Mouse (Mus musculus): ENCODE measurements at regions not wholly inside any gene's neighbourhood (a gene's known extent, or its start where the extent isn't known, plus 50 kb on each side); places are given as distances from the start of the nearest gene placed in this dataset.

GRCm38 (mm10) chr19:56068854-56069253 is 218.1 kb upstream of the Habp2 start:
- TF ChIP-seq CTCF (IDR thresholded peaks at IDR 0.05; ENCODE audit: borderline replicate concordance, insufficient read depth, low read depth, low read length) = no peak
- TF ChIP-seq POLR2A (IDR thresholded peaks at IDR 0.05; ENCODE audit: borderline replicate concordance, insufficient read depth, low read length) = no peak

All from cerebellum, adult 2 months (tissue).